In the genomic region with DNA sequence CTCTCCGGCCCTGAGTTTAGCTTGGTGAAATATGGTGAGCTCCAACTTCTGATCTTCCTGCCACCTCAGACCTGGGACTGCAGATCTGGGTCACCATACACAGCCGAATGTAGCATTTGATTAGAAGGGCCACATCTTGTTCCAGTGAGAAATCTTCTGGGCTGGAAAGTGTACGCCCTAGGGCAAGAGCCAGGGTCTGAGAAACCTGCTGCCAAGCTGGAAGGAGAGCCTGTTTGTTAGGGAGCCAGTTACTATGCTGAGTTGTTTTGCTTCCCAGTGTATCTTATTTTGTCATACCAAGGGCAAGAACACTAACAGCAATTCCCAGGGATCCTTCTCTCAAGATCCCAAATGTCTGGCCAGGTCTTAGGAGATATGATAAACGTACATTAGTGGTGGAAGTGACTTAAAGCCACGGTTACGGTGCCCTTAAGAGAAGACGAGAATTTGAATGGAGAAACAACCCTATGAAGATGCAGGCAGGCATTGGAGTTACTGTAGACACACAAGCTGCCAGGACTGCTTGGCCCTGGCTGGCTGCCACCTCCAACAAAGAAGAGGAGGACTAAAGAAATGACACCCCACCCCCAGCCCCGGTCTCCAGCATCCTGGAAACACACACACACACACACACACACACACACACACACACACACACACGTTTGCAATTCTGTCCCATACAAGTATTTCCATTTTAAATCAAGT, we compare ENCODE assay signal across 9 mouse cellular contexts. TPM values are rescaled to one million over a fixed set of nuclear protein-coding genes. Genes with fewer than 3 reads are reported as not detected.
DNase-seq lines count a peak whose midpoint lies in the region; ATAC-seq lines count a peak whose summit lies in the region.
"Had no signal": no experiment of that assay in that cellular context is flagged by ENCODE, and none has a peak within 500 bp of the region (broad histone marks: within the 10 kb centered on the region; RNA-seq: fewer than 3 reads in every experiment).

No protein-coding gene starts in this region.

- no peaks in the 10 kb centered on the region for H3K36me3 ChIP-seq in lung, embryonic 16.5 days (ENCODE audit: control insufficient read depth, insufficient read depth, low read length)
- H3K36me3 ChIP-seq: midbrain, embryonic 12.5 days had no signal

- WGBS in lung, embryonic 16.5 days = 41% methylated on average over 9 of the region's 9 CpGs

- peak overlapping the region; percentile 94 for H3K4me2 ChIP-seq in lung, embryonic 16.5 days (ENCODE audit: low read depth, low read length)

- no peak overlapping the region for H3K9ac ChIP-seq in lung, embryonic 16.5 days (ENCODE audit: low read length)

- peak; percentile 52 for DNase-seq in gastrocnemius, postnatal 14 days
- DNase-seq in gastrocnemius, adult 8-10 months (ENCODE audit: low spot score in 2 of 2) = no peak
- peak; percentile 17 to 60 for DNase-seq in adrenal gland, postnatal 36 days
- DNase-seq in frontal cortex, postnatal 25 days (ENCODE audit: low spot score in 2 of 2) = peak; percentile 30 to 57
- DNase-seq in kidney, postnatal 14 days = peak; percentile 55
- DNase-seq in thymus, postnatal 0 days (ENCODE audit: low spot score) = no peak
- no peak for DNase-seq in urinary bladder, adult 18-20 months (ENCODE audit: low spot score in 2 of 2)

- H3K4me3 ChIP-seq in lung, embryonic 16.5 days (ENCODE audit: low read length) = no peak overlapping the region

- peaks cover 13% of the 10 kb centered on the region for H3K4me1 ChIP-seq in lung, embryonic 16.5 days (replicated peaks; ENCODE audit: control insufficient read depth, insufficient read depth, low read length)

- ATAC-seq in lung, embryonic 16.5 days (ENCODE audit: low read depth) = no peak

- no peaks in the 10 kb centered on the region for H3K9me3 ChIP-seq in lung, embryonic 16.5 days (ENCODE audit: control insufficient read depth, low read length)
- H3K9me3 ChIP-seq: midbrain, embryonic 12.5 days had no signal

- H3K27me3 ChIP-seq in lung, embryonic 16.5 days (ENCODE audit: control insufficient read depth, insufficient read depth, low read depth, low read length) = peaks cover 7% of the 10 kb centered on the region

- intact Hi-C loops in gastrocnemius, postnatal 14 days (cut with DNase I; ENCODE audit: low total_unique reads) = no loop called here

- H3K27ac ChIP-seq in lung, embryonic 16.5 days (ENCODE audit: low read length) = peak overlapping the region; percentile 51; the same call in 1 of the 2 replicates
- H3K27ac ChIP-seq: midbrain, embryonic 12.5 days had no signal

RNA-seq across cellular contexts. Expression of a gene that starts 1.0 kb away (rescaled TPM):
- total RNA-seq in gastrocnemius, postnatal 14 days (2021) = under 1 TPM; 0.35 to 0.44 TPM
- total RNA-seq in gastrocnemius, adult 8-10 months (2022) = 1 to 10 TPM in 1 of 4 experiments, under 1 TPM in 3; 0.31 to 1.4 (median 0.76) TPM
- total RNA-seq in adrenal gland, postnatal 36 days (2021) = 1 to 10 TPM; 2.3 to 6.1 TPM
- polyA plus RNA-seq in lung, embryonic 16.5 days (2015; fragmentation: Nextera tagmentation; extraction: Ambion mirVana) = 3.9 and 4.6 TPM in 2 replicates
- polyA plus RNA-seq in thymus, postnatal 0 days (2015; fragmentation: Nextera tagmentation; extraction: Ambion mirVana) = 0.71 and 0.88 TPM in 2 replicates

RNA-seq across cellular contexts. Expression of a gene that starts 20.7 kb away (rescaled TPM):
- total RNA-seq in gastrocnemius, postnatal 14 days (2021) = 10 to 100 TPM; 69.9 to 83.9 TPM
- 10 to 100 TPM; 52.9 to 72.0 (median 65.9) TPM for total RNA-seq in gastrocnemius, adult 8-10 months (2022)
- total RNA-seq in adrenal gland, postnatal 36 days (2021) = 100 to 1,000 TPM; 158 to 159 TPM
- polyA plus RNA-seq in lung, embryonic 16.5 days (2015; fragmentation: Nextera tagmentation; extraction: Ambion mirVana) = 307 and 308 TPM in 2 replicates
- polyA plus RNA-seq in thymus, postnatal 0 days (2015; fragmentation: Nextera tagmentation; extraction: Ambion mirVana) = 361 and 388 TPM in 2 replicates

RNA-seq across cellular contexts. Expression of a gene that starts 39.6 kb away (rescaled TPM):
- not detected for total RNA-seq in gastrocnemius, postnatal 14 days (2021)
- not detected for total RNA-seq in gastrocnemius, adult 8-10 months (2022)
- not detected for total RNA-seq in adrenal gland, postnatal 36 days (2021)
- 0.36 and 0.44 TPM in 2 replicates for polyA plus RNA-seq in lung, embryonic 16.5 days (2015; fragmentation: Nextera tagmentation; extraction: Ambion mirVana)
- 2.3 and 2.8 TPM in 2 replicates for polyA plus RNA-seq in thymus, postnatal 0 days (2015; fragmentation: Nextera tagmentation; extraction: Ambion mirVana)
- polyA plus RNA-seq: midbrain, embryonic 12.5 days had no signal

Comparison
In these comparisons a context has a peak if more than half of its experiments do, and no peak if none do; other contexts are left out.
1. DNase-seq: peak in gastrocnemius, postnatal 14 days (single experiment), adrenal gland, postnatal 36 days (2 of 2), frontal cortex, postnatal 25 days (2 of 2) and kidney, postnatal 14 days (single experiment); none in gastrocnemius, adult 8-10 months (0 of 2), thymus, postnatal 0 days (single experiment) and urinary bladder, adult 18-20 months (0 of 2).